Mouse (Mus musculus) splenic B cell, adult 2 months (primary cell): ENCODE data around the gene Tdrd9.
"Not testable (repeated sequence)": the region's sequence is repeated elsewhere in the genome, so short reads cannot be mapped to it uniquely, and the experiment has no call there.

Experiments used
- DNase-seq: peaks from one replicate; pipeline ENCODE4 v3.0.0-alpha.2; 2011; ENCODE audit warnings: low read depth, low spot score
- H3K27me3 ChIP-seq: 2 replicates; pipeline ENCODE4 v1.6.1; 2012; ENCODE audit warnings: mild to moderate bottlenecking, low read length, moderate library complexity, mixed read lengths; ENCODE audit not compliant: control insufficient read depth, poor library complexity, insufficient read depth, severe bottlenecking
- H3K36me3 ChIP-seq: 2 replicates; pipeline ENCODE4 v1.6.1; 2012; ENCODE audit warnings: mild to moderate bottlenecking, low read length, moderate library complexity, mixed read lengths; ENCODE audit not compliant: control insufficient read depth, poor library complexity, insufficient read depth, severe bottlenecking

Gene Tdrd9

DNA sequence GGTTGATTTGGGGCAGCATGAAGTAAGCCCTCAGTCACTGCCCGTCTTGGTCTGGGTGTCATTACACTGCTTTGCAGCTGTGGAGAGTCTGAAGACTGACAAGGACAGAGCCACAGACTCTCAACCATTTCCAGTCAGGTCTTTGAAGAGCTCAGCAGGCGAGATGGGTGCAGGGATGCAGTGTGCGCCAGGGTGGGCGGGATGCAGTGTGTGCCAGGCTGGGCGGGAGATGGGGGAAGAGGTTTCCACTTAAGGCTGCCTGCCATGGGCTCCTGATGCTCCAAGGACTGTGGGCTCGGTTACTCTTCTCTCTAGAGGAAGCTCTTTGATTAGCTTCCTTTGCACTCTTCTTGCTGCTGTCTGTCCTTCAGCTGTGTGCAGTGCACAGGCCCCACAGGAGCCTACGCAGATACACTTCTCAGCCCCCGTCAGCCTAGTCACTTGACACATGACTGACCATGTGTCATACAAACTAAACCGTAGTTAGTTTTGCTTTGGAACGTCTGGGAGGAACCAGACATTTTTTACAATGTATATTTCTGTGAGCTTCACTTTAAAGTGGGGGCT, 62.1 kb downstream of the Tdrd9 start:
- DNase-seq, result no peak
- no peaks in the 10 kb centered on the region for H3K36me3 ChIP-seq
- H3K27me3 ChIP-seq, result no peaks in the 10 kb centered on the region

DNA sequence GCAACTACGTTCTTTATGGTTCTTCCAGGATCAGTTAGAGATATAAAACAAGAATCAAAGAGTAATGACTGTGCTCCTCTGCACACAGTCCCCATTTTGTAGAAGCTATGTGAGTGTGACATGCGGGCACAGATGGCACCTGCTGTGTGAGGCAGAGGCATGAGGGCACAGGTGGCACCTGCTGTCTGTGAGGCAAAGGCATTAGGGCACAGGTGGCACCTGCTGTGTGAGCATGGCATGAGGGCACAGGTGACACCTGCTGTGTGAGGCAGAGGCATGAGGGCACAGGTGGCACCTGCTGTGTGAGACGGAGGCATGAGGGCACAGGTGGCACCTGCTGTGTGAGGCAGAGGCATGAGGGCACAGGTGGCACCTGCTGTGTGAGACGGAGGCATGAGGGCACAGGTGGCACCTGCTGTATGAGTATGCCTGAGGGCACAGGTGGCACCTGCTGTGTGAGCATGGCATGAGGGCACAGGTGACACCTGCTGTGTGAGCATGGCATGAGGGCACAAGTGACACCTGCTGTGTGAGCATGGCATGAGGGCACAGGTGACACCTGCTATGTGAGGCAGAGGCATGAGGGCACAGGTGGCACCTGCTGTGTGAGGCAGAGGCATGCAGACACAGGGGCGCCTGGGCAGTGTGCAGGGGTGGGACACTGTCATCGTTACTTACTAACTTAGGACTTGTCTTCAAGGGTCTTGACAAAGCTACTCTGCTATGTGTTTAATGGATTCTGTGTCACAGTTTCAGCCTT, 64.2 kb downstream of the Tdrd9 start:
- H3K36me3 ChIP-seq, DNase-seq, H3K27me3 ChIP-seq: not testable (repeated sequence)

DNA sequence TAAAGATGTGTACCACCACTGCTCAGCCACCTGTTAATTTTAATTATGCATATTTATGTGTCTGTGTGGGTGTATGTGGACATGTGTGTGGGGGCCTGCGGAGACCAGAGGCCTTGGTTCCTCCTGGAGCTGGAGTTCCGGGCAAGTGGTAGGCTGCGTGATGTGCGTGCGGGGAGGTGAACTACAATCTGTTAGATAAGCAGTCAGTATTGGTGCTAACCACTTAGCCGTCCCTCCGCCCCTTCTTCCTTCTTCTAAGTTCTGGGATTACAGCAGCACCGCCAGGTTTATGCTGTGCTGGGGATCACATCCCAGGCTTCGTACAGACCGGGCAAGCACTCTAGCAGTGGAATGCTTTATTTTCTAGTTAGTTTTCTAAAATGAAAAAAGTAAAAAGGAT, 67.1 kb downstream of the Tdrd9 start:
- Histone ChIP-seq H3K27me3 (no peaks in the 10 kb centered on the region), H3K36me3 (no peaks in the 10 kb centered on the region)
- no peak for DNase-seq

DNA sequence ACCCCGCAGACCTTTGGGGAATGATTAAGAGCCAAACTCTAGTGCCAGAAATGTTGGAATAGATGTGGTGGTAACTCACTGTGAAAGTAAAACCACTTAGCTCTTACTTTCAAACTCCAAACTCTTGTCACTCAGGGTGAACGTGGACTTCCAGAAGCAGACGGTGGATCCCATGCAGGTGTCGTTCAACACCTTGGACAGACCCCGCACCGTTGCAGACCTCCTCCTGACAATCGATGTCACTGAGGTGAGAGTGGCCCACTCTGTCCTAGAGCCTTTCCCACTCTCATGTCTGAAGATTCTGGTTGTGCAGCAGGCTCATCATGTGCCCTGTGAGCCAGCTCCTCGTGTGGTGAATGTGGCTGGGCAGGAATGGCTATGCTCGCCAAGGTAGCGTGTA, 67.8 kb downstream of the Tdrd9 start:
- Histone ChIP-seq H3K27me3 (no peaks in the 10 kb centered on the region), H3K36me3 (no peaks in the 10 kb centered on the region)
- no peak for DNase-seq

DNA sequence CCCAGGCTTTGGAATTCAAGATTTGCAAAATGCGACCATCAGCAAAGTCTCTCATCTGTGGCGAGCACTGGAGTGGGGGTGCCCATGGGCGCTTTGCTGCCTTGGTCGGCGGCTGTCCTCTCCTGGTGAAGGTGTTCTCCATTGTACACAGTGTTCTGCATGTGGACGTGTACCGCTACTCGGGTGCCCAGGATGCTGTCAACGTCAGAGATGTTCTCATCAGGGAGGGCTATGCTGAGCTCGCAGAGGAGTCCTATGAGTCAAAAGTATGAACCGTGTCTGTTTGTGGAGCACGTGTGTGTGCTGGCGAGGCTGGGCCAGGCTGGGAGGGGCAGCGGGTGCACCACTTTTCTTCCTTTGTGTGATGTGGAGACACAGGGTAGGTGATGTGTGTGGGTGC, 71.3 kb downstream of the Tdrd9 start:
- no peaks in the 10 kb centered on the region for H3K36me3 ChIP-seq
- DNase-seq, result no peak
- H3K27me3 ChIP-seq, result no peaks in the 10 kb centered on the region

DNA sequence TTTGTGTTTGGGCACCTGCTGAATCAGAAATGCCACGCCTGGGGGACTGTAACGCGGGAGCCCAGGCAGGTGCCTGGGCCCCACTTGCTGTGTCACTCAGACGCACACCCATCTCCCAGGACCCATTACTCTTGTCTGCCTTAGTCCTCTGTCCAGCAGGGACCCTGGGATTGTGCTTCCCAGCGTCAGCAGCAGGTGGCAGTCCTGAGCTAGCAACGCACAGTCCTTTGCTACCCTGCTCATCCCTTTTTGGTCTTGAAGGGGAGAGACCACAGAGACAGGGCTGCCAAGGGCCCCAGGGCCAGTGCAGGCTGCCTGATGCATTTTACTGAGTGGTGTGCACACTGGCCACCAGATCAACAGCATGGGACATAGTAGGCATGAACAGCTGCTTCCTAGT, 106.3 kb downstream of the Tdrd9 start:
- peak; percentile 57 for DNase-seq
- no peaks in the 10 kb centered on the region for H3K27me3 ChIP-seq

DNA sequence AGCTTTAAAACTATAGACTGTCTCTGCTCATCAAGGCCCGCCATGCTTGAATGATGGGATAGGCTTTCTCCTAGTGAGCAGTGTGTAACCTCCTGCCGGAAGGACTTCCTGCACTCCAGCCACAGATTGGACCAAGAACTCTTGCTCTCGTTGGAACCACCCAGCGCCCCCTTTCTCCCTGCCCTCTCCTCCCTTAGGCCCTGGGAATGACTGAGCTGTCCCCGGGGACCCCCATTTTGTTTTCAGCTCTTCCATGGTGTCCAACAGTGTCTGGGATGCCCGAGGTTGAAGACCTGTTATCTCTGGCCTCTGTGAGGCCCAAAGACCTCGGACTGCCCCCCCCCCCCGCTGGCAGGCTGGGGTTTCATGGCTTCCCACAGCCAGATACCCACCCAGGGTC, 108.6 kb downstream of the Tdrd9 start:
- H3K36me3 ChIP-seq, result no peaks in the 10 kb centered on the region
- no peak for DNase-seq
- no peaks in the 10 kb centered on the region for H3K27me3 ChIP-seq

More for the DNA sequence above, 106.3 kb downstream of the Tdrd9 start:
- H3K36me3 ChIP-seq, result no peaks in the 10 kb centered on the region

DNA sequence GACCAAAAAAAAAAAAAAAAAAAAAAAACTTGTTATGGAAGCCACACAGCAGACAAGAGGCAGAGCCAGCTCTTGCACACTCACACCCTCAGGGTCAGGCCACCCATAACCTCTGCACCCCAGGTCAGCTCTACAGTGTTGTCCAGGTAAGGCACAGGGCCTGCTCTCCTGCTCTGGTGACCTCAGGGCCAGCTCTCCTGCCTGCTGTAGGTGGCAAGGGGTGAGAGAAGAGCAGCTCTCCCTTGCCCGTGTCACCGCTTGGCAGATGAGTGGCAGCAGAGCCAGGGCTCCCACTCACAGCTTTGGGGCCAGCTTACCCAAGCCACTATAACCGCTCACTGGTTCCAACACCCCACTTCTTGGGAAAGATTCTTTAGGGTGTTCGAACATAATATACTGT, 109.6 kb downstream of the Tdrd9 start:
- no peak for DNase-seq
- H3K27me3 ChIP-seq, result no peaks in the 10 kb centered on the region
- no peaks in the 10 kb centered on the region for H3K36me3 ChIP-seq

DNA sequence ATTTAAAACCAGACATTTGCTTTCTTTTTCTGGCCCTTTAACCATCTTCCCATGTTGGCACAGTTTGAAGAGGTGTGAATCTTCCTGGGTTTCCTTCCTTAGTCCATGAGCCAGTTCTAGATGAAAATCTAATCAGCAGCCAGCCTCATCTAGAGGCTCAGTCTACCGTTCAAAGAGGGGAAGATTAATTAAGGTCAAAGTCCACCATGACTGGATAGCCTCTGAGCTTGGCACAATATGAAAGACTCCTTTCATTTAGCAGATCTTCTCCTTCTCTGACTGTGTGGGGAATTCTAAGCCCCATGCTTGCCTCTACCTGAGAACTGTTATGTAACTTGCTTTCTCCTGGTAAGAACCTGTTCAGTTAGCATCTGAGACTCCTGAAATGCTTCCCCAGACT, 110.9 kb downstream of the Tdrd9 start:
- no peaks in the 10 kb centered on the region for H3K27me3 ChIP-seq
- no peak for DNase-seq
- H3K36me3 ChIP-seq, result no peaks in the 10 kb centered on the region

DNA sequence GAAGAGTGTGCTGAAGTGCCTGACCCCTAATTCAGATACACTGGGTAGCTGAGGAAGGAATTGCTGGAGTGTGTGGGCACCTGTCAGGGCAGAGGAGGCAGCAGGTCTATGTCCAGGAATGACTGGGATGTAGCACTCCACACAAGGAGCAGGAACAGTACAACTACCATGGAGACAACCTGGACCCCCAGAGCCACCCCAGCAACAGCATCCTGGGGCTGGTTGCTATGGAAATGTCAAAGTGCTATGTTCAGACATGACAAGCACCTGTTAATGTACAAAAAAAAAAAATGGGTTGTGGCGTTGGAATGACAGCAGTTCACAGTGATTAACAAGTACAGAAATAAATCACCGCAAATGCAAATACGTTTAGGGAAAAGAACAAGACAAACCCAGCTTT, 114.9 kb downstream of the Tdrd9 start:
- Histone ChIP-seq H3K36me3 (no peaks in the 10 kb centered on the region), H3K27me3 (no peaks in the 10 kb centered on the region)
- no peak for DNase-seq

DNA sequence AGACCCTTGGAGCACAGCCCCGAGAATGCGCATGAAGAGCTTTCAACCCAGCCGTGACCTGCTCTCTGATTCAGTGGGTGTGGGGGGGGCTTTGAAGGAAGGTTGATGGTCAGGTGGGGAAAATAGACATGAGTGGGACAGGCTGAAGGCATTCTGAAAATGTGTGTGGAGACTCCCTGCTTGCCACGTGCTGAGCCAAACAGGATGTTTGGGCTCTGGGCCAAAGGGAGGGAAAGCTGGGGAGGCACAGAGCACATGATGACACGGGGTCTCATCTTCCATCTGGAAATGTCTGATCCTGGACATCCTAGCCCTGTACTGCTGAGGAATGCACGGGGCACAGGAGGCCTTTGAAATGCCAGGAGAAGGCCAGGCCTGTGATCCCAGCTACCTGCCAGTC, 115.4 kb downstream of the Tdrd9 start:
- no peak for DNase-seq
- H3K27me3 ChIP-seq, result no peaks in the 10 kb centered on the region
- no peaks in the 10 kb centered on the region for H3K36me3 ChIP-seq

DNA sequence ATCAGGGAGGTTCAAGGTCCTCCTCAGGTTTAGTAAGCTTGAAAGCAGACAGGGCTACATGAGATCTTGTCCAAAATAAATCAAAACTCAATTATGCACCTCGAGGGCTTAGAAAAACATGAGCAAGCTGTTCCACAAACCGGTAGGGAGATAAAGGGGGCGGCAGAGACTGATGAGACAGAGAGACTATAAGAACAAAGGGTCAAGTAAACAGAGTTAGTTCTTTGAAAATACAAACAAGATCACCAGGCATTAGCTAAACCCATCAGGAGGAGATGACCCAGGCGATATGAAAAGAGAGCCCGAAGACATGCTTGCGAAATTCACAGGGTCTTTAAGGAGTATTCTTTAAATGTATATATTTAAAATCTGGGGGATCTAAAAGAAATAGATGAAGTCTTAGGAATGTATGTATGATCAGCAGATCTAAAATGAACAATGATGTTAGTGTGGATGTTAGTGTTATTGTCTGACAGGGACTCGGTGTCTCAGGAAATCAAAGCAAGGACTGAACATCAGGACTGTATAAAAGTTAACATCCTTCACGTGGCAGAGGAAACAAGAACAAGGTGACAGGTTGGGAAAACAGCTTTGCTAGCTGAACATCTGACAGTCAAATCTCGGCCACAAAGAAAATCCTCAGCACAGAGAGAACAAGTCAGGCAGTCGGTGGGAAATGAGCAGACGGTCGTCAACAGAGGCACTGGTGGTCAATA, 117.4 kb downstream of the Tdrd9 start:
- Histone ChIP-seq H3K27me3 (no peaks in the 10 kb centered on the region), H3K36me3 (no peaks in the 10 kb centered on the region)

DNA sequence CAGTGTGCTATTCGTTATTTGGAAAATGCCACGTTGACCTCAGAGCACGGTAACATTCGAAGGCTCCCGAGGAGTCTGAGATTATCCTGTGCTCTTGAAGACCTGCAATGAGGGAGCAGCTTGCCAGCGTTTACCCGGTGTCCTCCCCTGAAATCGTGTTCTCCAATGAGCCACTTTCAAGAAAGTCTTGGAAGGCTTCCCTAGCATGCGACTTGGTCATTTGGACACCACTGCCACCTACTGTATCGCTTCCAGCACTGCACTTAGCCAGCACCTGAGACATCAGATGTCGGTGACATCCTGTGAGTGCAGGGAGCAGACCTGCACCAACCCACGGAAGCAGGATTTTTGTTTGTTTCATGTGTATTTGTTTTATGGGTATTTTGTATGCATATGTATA, 119.7 kb downstream of the Tdrd9 start:
- no peaks in the 10 kb centered on the region for H3K27me3 ChIP-seq
- H3K36me3 ChIP-seq, result no peaks in the 10 kb centered on the region
- peak; percentile 59 for DNase-seq

More for the DNA sequence above, 117.4 kb downstream of the Tdrd9 start:
- no peak for DNase-seq

DNA sequence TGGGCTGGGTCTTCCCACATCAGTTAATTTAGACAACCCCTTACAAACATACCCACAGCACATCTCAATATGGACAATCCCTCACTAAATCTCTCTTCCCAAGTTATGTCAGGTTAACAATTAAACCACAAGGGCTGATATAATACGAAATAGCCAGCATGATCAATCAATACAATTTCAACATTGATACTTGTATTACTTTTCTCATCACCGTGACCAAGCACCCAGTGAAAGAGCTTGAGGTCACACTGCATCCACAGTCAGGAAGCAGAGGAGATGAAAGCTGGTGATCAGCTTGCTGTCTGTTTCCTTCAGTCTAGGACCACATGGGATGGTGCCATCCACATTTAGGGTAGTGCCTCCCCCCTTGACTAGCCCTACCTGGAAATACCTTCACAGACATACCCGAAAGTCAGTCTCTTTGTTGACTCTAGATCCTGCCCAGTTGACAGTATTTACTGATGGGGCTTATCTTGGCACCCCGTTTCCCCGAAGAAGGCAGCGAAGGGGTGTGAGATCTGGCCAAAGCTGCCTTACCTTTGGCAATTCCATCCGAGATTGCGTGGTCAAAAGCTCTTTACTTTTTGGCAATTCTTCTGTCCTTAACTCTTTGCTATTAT, 123.0 kb downstream of the Tdrd9 start:
- no peaks in the 10 kb centered on the region for H3K27me3 ChIP-seq
- no peaks in the 10 kb centered on the region for H3K36me3 ChIP-seq
- no peak for DNase-seq
